Mouse (Mus musculus): Measurements from ENCODE around the gene Ep400. TPM values are rescaled to one million over a fixed set of nuclear protein-coding genes. Genes with fewer than 3 reads are reported as not detected.
A peak's percentile ranks its signal among the peaks of the same experiment; 100 is the strongest.
"Not testable (repeated sequence)": the region's sequence is repeated elsewhere in the genome, so short reads cannot be mapped to it uniquely, and the experiment has no call there.

The Ep400 gene
- polyA plus RNA-seq, 1 experiment from 2014 or later: 46.9 TPM

DNA sequence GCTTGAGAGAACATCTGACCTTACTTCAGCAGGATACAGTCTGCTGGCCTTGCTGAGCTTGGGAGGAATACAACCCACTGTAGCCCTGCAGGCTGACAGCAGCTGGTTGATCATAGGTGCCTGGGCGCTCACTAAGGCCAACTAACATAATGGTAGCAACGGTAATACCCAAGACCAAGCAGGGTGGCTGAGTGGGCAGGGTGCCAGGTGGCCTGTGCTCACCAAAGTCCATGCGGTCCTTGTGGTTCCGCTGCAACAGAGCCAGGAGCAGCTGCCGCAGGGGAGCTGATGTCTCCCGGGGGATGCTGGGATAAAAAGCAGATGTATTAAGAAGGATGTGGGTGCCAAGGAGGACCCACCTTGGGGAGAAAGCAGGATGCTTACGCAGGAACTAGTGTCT lies 23.8 kb upstream of the Ep400 start:
- Histone ChIP-seq H3K27me3 (ENCODE audit: insufficient read depth, poor library complexity, severe bottlenecking) (no peaks in the 10 kb centered on the region), H3K4me1 (peaks cover 9% of the 10 kb centered on the region; the same call in 1 of the 2 replicates), H3K27ac (no peak overlapping the region), H3K9me3 (no peaks in the 10 kb centered on the region), H3K36me3 (peaks cover 99% of the 10 kb centered on the region), H3K4me3 (no peak overlapping the region)
- WGBS: 91% methylated on average over 7 of the region's 7 CpGs
- DNase-seq (ENCODE audit: low spot score): no peak

DNA sequence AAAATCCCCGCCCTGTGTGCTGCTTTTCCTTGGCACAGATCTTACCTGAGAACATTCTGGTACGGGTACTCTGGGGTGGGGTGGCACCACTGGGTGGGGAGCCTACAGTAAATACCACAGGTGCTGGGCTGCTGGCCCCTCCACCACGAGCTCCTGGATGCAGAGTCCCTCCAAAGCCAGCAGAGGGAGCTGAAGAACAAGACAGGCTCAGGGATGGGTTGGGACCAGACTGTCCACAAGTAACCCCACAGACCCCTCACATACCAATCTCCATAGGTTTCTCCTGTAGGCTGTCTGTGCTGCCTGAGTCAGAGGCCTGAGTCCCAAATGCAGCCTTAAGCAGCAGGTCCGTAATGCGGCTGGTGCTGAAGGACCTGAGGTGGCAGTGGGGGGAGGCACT lies 18.2 kb upstream of the Ep400 start:
- H3K36me3 ChIP-seq: peaks cover 83% of the 10 kb centered on the region
- H3K4me3 ChIP-seq: no peak overlapping the region
- no peak overlapping the region for H3K27ac ChIP-seq
- H3K4me1 ChIP-seq: no peaks in the 10 kb centered on the region
- H3K27me3 ChIP-seq (ENCODE audit: insufficient read depth, poor library complexity, severe bottlenecking): no peaks in the 10 kb centered on the region
- H3K9me3 ChIP-seq: no peaks in the 10 kb centered on the region
- DNase-seq (ENCODE audit: low spot score): peak; percentile 83
- whole genome bisulfite sequencing: 64% methylated on average over 5 of the region's 5 CpGs

DNA sequence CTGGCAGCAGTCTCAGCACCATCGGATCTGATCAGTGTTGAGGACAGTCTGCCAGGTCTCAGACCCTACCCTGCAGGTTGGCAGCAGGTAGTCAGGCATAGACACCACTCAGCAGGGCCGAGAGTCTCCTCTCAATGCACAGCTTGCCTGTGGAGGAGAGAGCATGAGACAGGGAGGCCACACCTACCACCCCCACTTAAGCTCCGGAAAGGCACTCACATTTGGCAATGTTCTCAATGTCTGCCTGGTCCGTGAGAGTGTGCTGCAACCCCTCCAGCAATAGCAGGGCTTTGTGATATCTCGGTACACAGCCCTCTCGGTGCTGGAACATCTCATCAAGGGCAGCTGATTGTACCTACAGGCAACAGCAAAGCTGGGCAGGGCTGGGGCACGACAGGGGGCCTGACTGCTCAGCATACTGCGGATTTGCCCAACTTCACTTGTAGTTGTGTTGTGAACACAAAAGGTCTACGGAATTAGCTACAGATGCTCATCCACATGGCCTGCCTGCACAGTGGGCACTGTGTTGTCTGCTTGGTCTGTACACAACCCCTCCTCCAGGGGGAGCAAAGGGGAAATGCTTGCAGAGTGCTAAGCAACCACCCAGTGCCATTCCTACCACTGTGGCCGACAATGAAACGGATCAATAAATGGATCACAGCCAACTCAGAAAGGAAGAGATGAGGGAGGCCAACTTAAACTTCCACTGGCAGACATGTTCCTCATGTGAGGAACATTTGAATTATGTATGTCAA lies 15.7 kb upstream of the Ep400 start:
- H3K36me3 ChIP-seq: peaks cover 59% of the 10 kb centered on the region
- no peak overlapping the region for H3K27ac ChIP-seq
- H3K9me3 ChIP-seq: no peaks in the 10 kb centered on the region
- no peak for DNase-seq (ENCODE audit: low spot score)
- H3K4me1 ChIP-seq: no peaks in the 10 kb centered on the region
- H3K27me3 ChIP-seq (ENCODE audit: insufficient read depth, poor library complexity, severe bottlenecking): no peaks in the 10 kb centered on the region
- 83% methylated on average over 11 of the region's 11 CpGs for WGBS
- no peak overlapping the region for H3K4me3 ChIP-seq

- H3K36me3 ChIP-seq: peaks cover 36% of the 10 kb centered on the region
- peaks cover 12% of the 10 kb centered on the region for H3K4me1 ChIP-seq
- DNase-seq (ENCODE audit: low spot score): no peak
- H3K9me3 ChIP-seq: no peaks in the 10 kb centered on the region
- WGBS: 73% methylated on average over 8 of the region's 8 CpGs
- H3K4me3 ChIP-seq: no peak overlapping the region
- no peaks in the 10 kb centered on the region for H3K27me3 ChIP-seq (ENCODE audit: insufficient read depth, poor library complexity, severe bottlenecking)
- no peak overlapping the region for H3K27ac ChIP-seq
Measured at GRCm38 (mm10) chr5:110783150-110783549, 12.6 kb upstream of the Ep400 start.

DNA sequence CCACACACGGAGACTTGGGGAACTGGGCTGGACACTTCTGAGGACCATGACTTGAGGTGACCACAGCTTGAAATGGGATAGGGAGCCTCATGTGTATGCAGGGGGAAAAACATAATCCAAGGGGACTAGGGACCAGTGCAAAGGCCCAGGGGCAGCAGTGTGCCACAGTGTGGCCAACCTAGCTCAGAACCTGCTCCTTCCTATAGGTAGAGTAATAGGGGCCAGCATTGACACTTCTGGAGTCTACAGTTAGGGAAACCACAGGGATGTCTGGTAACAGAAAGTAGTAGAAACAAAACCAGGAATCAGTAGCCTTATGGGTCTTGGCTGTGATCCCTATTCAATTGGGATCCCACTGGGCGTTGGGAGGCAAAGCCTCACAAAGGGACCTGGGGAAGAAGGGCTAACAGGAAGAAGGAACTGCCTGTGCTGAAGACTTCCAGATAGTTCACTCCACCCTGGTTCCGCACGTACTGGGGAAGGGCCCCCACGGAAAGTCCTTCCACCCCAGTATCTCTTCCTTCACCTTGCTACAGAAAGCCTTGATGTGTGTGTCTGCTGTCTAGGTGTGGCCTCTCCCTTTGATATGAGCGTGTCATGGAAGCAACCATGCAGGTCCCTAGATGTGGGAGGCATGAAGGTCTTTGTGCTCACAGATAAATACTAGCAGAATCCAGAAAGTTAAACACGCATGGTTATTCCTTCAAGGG lies 11.2 kb upstream of the Ep400 start:
- H3K4me1 ChIP-seq: peaks cover 12% of the 10 kb centered on the region
- peaks cover 35% of the 10 kb centered on the region for H3K36me3 ChIP-seq
- H3K9me3 ChIP-seq: no peaks in the 10 kb centered on the region
- H3K27me3 ChIP-seq (ENCODE audit: insufficient read depth, poor library complexity, severe bottlenecking): no peaks in the 10 kb centered on the region
- 79% methylated on average over 7 of the region's 7 CpGs for WGBS
- no peak overlapping the region for H3K4me3 ChIP-seq
- H3K27ac ChIP-seq: peak overlapping the region; percentile 16; the same call in 1 of the 2 replicates
- no peak for DNase-seq (ENCODE audit: low spot score)

DNA sequence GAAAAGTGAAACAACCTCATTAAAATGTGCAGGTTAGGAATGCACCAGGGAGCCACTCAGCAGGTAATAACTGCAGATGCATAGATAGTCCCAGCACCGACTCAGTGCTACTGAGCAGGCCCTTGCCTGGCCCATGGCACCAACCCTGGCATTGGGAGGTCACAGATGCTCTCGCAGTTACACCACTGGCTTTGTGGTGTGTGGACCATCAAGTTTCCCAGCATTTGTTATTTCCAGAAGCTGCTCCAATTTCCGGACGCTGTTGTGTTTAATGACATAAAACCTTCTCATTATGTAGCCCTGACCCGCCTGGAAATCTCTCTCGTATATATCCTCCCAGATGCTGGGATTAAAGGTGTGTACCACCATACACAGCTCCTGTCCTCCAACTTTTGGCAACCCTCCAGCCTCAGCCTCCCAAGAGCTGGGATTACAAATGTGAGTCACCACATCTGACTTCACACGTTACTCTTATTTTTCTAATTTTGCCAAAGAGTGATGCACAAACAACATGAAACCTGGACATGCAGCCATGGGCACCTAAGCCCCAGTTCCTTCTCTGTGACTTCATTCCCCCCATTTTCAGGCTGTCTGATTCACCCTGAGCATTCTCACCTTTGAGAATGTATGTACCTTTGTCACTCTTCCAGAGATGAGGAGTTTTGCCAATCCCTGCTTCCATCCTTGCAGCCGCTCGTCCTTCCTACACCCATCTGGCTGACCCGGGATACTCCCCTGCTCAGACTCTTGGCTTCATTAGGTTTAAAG lies 10.4 kb upstream of the Ep400 start:
- WGBS: 63% methylated on average over 10 of the region's 10 CpGs
- no peak for DNase-seq (ENCODE audit: low spot score)
- Histone ChIP-seq H3K36me3 (peaks cover 35% of the 10 kb centered on the region), H3K4me3 (peak overlapping the region; percentile 95), H3K9me3 (no peaks in the 10 kb centered on the region), H3K4me1 (peaks cover 12% of the 10 kb centered on the region), H3K27ac (peak overlapping the region; percentile 90), H3K27me3 (ENCODE audit: insufficient read depth, poor library complexity, severe bottlenecking) (no peaks in the 10 kb centered on the region)

DNA sequence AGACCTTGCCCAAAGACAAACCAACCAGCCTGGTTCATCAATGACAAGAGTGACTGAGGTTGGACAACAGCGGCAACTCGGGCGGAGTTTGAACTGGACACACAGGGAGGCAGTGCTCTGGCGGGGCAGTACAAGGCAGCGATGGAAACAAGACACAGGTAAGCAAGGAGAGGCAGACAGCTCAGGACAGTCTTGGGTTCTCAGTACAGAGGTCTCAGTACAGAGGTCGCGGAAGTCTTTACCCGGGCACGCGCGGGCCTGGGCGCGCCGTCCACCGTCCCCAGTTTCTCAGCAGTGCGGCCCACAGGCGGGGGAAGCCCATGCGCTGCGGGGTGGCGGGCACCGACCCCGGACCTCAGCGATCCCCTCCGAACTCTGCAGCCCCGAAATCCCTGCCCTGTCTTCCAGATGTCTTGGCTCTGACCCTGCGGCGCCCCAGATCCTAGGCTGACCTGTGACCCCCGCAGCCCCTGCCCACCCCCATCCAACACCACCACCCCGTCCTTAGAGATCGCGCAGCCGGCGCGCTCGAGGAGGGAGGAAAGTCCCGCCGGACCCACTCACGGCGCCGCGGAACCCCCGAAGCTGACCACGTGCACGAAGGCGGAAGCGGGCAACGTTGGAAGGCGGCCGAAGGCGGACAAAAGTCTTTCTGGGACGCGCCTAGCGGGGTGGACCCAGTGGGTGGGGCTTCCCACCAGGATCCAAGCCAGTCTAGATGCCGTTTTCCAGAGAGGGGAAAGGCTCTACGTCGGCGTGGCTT lies 9.7 kb upstream of the Ep400 start, which contains the start of gene Pus1:
TSS of gene Pus1 (minus strand) at position 662 of the 763 bp plus-strand sequence.
- Histone ChIP-seq H3K27me3 (ENCODE audit: insufficient read depth, poor library complexity, severe bottlenecking) (no peaks in the 10 kb centered on the region), H3K4me1 (peaks cover 12% of the 10 kb centered on the region), H3K27ac (peak within 1 kb of the TSS; percentile 90), H3K36me3 (peaks cover 37% of the 10 kb centered on the region), H3K4me3 (peak within 1 kb of the TSS; percentile 95), H3K9me3 (no peaks in the 10 kb centered on the region)
- WGBS: under 1% methylated on average over 55 of the region's 57 CpGs
- peak; percentile 94 for DNase-seq (ENCODE audit: low spot score)

- WGBS: 23% methylated on average over 15 of the region's 15 CpGs
- Histone ChIP-seq H3K27ac (peak overlapping the region; percentile 90; the same call in 1 of the 2 replicates), H3K9me3 (no peaks in the 10 kb centered on the region), H3K36me3 (peaks cover 44% of the 10 kb centered on the region), H3K4me1 (peaks cover 12% of the 10 kb centered on the region), H3K4me3 (peak overlapping the region; percentile 95), H3K27me3 (ENCODE audit: insufficient read depth, poor library complexity, severe bottlenecking) (no peaks in the 10 kb centered on the region)
- DNase-seq (ENCODE audit: low spot score): no peak
Measured at GRCm38 (mm10) chr5:110779276-110779997, 8.9 kb upstream of the Ep400 start.

DNA sequence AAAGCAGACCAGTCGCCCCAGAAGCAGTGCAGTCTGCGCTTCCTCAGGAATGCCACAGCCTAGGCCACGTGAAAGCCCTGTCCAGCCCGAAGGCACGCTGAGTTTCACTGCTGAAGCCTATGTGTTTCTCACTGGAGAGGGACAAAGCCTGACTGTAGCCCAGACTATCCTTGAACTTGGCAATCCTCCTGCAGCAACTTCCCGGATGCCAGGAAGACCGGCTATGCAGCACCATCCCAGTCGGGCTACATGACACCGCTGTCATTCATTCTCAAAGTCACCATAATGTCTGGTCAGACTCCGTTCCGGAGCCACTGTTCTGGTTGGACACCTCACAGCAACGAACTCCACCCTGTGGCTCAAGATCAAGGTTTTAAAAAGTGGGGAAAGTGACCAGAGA lies 7.7 kb upstream of the Ep400 start:
- Histone ChIP-seq H3K36me3 (peaks cover 56% of the 10 kb centered on the region), H3K9me3 (no peaks in the 10 kb centered on the region), H3K27ac (no peak overlapping the region), H3K27me3 (ENCODE audit: insufficient read depth, poor library complexity, severe bottlenecking) (no peaks in the 10 kb centered on the region), H3K4me3 (no peak overlapping the region), H3K4me1 (peaks cover 12% of the 10 kb centered on the region)
- 91% methylated on average over 12 of the region's 12 CpGs for WGBS
- no peak for DNase-seq (ENCODE audit: low spot score)

DNA sequence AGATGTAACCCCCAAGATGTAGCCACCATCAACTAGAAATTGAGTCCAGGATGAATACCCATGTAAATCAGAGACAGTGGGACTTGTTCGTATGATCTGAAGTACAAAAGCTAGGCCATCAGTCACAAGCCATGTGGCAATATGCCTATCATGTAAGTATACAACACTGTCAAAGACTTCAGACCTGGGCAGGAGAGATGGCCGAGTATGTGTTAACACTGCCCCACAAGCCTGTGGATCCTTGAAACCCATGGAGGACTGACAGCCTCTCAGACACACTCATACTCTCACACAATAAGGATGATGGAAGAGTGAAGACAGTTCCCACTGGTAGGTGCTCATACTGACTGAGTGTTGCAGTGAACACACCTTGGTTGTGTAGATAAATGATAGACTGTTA lies 5.6 kb upstream of the Ep400 start:
- Histone ChIP-seq H3K4me1 (peaks cover 12% of the 10 kb centered on the region), H3K36me3 (peaks cover 60% of the 10 kb centered on the region), H3K4me3 (no peak overlapping the region), H3K27me3 (ENCODE audit: insufficient read depth, poor library complexity, severe bottlenecking) (no peaks in the 10 kb centered on the region), H3K27ac (no peak overlapping the region), H3K9me3 (no peaks in the 10 kb centered on the region)
- no peak for DNase-seq (ENCODE audit: low spot score)
- 90% methylated on average over 2 of the region's 2 CpGs for WGBS

GRCm38 (mm10) chr5:110774511-110774910 lies 4.0 kb upstream of the Ep400 start:
- no peak for DNase-seq (ENCODE audit: low spot score)
- 94% methylated on average over 11 of the region's 11 CpGs for WGBS
- H3K9me3 ChIP-seq: no peaks in the 10 kb centered on the region
- peaks cover 60% of the 10 kb centered on the region for H3K36me3 ChIP-seq
- peaks cover 19% of the 10 kb centered on the region for H3K4me1 ChIP-seq
- H3K4me3 ChIP-seq: no peak overlapping the region
- no peaks in the 10 kb centered on the region for H3K27me3 ChIP-seq (ENCODE audit: insufficient read depth, poor library complexity, severe bottlenecking)
- no peak overlapping the region for H3K27ac ChIP-seq

GRCm38 (mm10) chr5:110772945-110773344 lies 2.4 kb upstream of the Ep400 start:
- 87% methylated on average over 10 of the region's 10 CpGs for WGBS
- H3K27me3 ChIP-seq (ENCODE audit: insufficient read depth, poor library complexity, severe bottlenecking); H3K27ac ChIP-seq; DNase-seq (ENCODE audit: low spot score); H3K9me3 ChIP-seq; H3K4me3 ChIP-seq: not testable (repeated sequence)
- H3K4me1 ChIP-seq: peaks cover 12% of the 10 kb centered on the region
- peaks cover 50% of the 10 kb centered on the region for H3K36me3 ChIP-seq
